Mouse (Mus musculus) heart, postnatal 0 days (tissue): Measurements from ENCODE around the gene Eif4g3. TPM values are rescaled to one million over a fixed set of nuclear protein-coding genes. Genes with fewer than 3 reads are reported as not detected.

Source experiments
- ATAC-seq: fragments of 200-750 bp; cut with Nextera tagmentation; 2 replicates; pipeline ENCODE4 v1.8.0; 2017; ENCODE audit warnings: low read depth, moderate number of reproducible peaks, moderate library complexity; ENCODE audit not compliant: insufficient read depth
- DNase-seq: peaks from one replicate; pipeline ENCODE4 v3.0.0-alpha.2; 2016; ENCODE audit warnings: low spot score
- H3K27ac ChIP-seq: fragments of 300-500 bp; sonication (generic); 2 replicates; pipeline ENCODE4 v1.5.1; 2014; ENCODE audit warnings: low read depth, mild to moderate bottlenecking
- H3K27me3 ChIP-seq: fragments of 300-500 bp; sonication (generic); 2 replicates; pipeline ENCODE4 v1.6.1; 2014; ENCODE audit warnings: low read length, mixed read lengths; ENCODE audit not compliant: control insufficient read depth, insufficient read depth
- H3K36me3 ChIP-seq: fragments of 300-500 bp; sonication (generic); replicated peaks from 2 replicates; pipeline ENCODE4 v1.6.1; 2014; ENCODE audit warnings: low read length, mixed read lengths; ENCODE audit not compliant: control insufficient read depth, insufficient read depth
- H3K4me1 ChIP-seq: fragments of 300-500 bp; sonication (generic); 2 replicates; pipeline ENCODE4 v1.6.1; 2014; ENCODE audit warnings: antibody characterized with exemption; ENCODE audit not compliant: control insufficient read depth, insufficient read depth
- H3K4me2 ChIP-seq: fragments of 300-500 bp; sonication (generic); 2 replicates; pipeline ENCODE4 v1.6.1; 2014; ENCODE audit warnings: low read depth, mild to moderate bottlenecking, low read length, moderate library complexity
- H3K4me3 ChIP-seq: fragments of 300-500 bp; sonication (generic); 2 replicates; pipeline ENCODE4 v1.5.1; 2014; ENCODE audit warnings: low read depth, low read length
- H3K9ac ChIP-seq: fragments of 300-500 bp; sonication (generic); replicated peaks from 2 replicates; pipeline ENCODE4 v1.6.1; 2014; ENCODE audit warnings: low read depth, low read length, mixed read lengths
- H3K9me3 ChIP-seq: fragments of 300-500 bp; sonication (generic); replicated peaks from 2 replicates; pipeline ENCODE4 v1.6.1; 2016; ENCODE audit warnings: low read length; ENCODE audit not compliant: control insufficient read depth
- CTCF ChIP-seq: IDR thresholded peaks from 2 replicates; pipeline ENCODE4 v1.5.1; 2016; ENCODE audit warnings: antibody characterized with exemption, control low read depth, low read depth
- EP300 ChIP-seq: IDR thresholded peaks from 2 replicates; pipeline ENCODE4 v1.6.1; 2016; ENCODE audit warnings: antibody characterized with exemption, low read depth
- WGBS: fragments of 180-500 bp; shearing (Covaris S2); extraction: QIAGEN DNeasy Blood & Tissue Kit; methylation state at CpG from one replicate; pipeline ENCODE4 v1.1.7; 2014; 5-methylcytosine and 5-hydroxymethylcytosine counted together
- polyA plus RNA-seq: library from polyadenylated mRNA; unstranded; fragments of >200 nt; fragmentation: Nextera tagmentation; extraction: Ambion mirVana; gene quantifications from 2 replicates; pipeline ENCODE4 v1.2.1, GENCODE M21; 2015
- total RNA-seq: library from RNA; depleted of rRNA; stranded (reverse); fragments of >200 nt; gene quantifications from 2 replicates; pipeline ENCODE4 v1.2.3, GENCODE M21; 2014; ENCODE audit warnings: low replicate concordance

The Eif4g3 gene
- total and polyA plus RNA-seq, 2 experiments from 2014 or later: 10.7 to 11.1 TPM

DNA sequence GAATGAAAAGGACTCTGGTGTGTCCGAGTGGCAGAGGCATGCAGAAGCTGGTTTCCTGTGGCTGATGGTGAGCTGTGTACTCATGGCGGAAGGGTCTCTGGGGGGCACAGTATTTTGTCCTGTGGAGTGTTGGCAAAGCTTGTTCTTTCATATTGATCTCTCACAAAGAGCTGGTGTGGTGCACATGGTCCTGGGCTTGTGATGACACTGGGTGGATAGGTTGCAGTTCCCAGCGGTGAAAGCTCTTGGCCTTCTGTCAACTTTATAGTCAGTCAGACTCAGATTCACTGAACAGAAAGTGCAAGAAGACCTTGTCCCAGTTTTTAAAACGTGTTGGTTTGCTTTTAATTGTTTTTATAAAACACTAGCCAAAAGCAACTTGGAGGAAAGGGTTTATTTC is 68.3 kb downstream of the Eif4g3 start:
- Histone ChIP-seq H3K4me3 (no peak overlapping the region), H3K27me3 (no peaks in the 10 kb centered on the region), H3K36me3 (peaks cover 23% of the 10 kb centered on the region), H3K9me3 (no peaks in the 10 kb centered on the region), H3K9ac (no peak overlapping the region), H3K27ac (no peak overlapping the region), H3K4me2 (no peak overlapping the region), H3K4me1 (peaks cover 8% of the 10 kb centered on the region)
- TF ChIP-seq CTCF (no peak), EP300 (no peak)
- ATAC-seq: no peak
- no peak for DNase-seq
- WGBS: 72% methylated on average over 4 of the region's 4 CpGs

DNA sequence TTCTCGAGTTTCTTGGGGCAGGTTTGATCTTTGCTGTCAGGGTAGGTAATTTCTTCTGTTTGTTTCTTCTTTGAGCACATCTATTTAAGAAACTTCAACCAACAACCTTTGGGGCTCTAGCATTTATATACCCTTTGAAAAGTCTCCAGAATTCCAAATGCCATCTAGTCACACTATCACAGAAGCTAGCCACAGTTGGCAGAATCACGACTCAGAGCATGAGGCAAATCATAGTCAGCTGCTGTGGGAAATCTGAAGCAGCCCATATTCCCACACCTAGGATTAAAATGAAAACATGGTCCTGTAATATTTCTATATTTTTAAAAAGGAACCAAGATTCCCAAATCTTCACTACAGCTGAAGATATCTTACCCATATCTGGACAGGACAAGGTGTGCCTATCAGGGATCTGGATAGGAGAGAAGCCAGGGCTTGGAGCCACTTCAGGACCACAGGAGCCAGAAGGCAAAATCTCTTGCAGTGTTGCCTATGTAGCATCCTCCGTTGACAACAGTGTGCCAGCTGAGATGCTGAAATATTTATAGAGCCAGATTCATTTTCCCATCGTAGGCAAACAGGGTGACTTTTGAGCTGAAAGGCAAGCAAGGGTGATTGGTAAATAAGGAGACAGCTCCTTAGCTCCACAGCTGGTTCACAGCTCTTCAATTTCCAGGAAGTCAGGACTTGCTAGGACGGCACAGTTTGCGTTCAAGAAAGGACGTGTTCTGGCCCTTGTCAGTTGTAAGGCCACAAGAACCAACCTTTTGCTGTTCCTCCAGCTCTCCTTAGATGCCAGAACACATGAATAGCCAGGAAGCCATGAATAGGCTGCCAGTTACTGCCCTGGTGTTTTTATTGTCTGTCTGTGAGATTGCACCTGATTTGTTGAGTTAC is 70.8 kb downstream of the Eif4g3 start:
- Histone ChIP-seq H3K9me3 (no peaks in the 10 kb centered on the region), H3K4me3 (no peak overlapping the region), H3K4me1 (peaks cover 8% of the 10 kb centered on the region), H3K27me3 (no peaks in the 10 kb centered on the region), H3K9ac (no peak overlapping the region), H3K27ac (no peak overlapping the region), H3K4me2 (no peak overlapping the region), H3K36me3 (peaks cover 11% of the 10 kb centered on the region)
- DNase-seq (no peak), ATAC-seq (no peak)
- 63% methylated on average over 7 of the region's 7 CpGs for WGBS
- TF ChIP-seq CTCF: no peak
- no peak for TF ChIP-seq EP300

DNA sequence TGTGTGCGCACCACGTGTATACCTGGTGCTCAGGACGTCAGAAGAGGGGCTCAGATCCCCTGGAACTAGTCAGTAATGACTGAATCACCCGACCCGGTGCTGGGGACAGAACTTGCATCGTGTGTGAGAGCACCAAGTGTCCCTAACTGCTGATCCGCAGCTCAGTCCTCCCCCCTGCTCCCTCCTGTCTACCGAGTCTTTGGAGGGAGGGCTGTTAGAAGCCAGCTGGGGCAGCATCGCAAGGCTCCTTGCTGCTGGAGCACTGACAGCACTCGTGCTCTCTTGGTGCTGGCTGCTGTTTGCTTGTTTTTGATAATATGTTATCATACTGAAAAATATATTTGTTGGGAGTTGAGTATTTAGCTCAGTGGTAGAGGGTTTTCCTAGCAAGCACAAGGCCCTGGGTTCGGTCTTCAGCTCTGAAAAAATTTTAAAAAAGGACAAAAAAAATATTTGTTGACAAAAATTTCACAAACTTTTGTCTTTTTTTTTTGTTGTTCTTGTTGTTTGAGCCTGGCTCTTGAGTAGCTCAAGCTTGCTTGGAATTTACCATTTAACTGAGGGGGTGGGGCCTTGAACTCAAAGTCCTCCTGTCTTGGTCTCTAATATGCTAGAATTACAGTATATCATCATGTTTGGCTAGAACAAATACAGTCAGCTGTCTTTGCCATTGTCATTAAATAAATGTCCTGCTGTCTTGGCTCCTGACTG is 72.2 kb downstream of the Eif4g3 start:
- Histone ChIP-seq H3K27me3 (no peaks in the 10 kb centered on the region), H3K36me3 (peaks cover 11% of the 10 kb centered on the region), H3K4me3 (no peak overlapping the region), H3K9me3 (no peaks in the 10 kb centered on the region), H3K27ac (no peak overlapping the region), H3K9ac (no peak overlapping the region), H3K4me1 (peaks cover 8% of the 10 kb centered on the region), H3K4me2 (no peak overlapping the region)
- DNase-seq (no peak), ATAC-seq (no peak)
- 66% methylated on average over 11 of the region's 11 CpGs for WGBS
- TF ChIP-seq EP300 (no peak), CTCF (no peak)

DNA sequence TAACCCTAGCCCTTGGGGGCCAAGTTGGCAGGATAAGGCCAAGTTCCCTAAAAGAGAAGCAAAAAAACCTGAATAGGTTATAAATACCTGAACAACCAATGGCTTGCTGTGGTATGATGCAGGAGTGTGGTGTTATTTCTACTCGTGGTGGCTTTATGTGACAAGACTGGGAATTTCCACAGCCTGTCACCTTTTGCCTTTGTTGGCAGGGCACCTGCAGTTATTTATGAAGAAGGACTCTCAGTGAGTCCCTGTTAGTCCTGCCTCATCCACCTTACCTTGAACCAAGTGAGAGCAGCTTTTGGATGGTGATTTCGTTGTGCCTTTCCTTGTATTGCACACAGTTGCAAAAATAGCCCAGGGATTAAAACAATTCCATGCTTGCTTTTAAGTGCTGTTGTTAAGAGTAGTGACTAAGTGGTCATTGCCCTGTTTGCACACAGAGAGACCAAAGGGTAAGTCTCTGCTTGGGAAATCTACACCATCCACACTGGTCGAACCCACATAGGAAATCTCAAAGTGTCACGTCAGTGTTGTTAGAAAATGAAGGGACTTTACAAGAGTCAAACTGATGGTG is 72.9 kb downstream of the Eif4g3 start:
- Histone ChIP-seq H3K4me1 (peaks cover 8% of the 10 kb centered on the region), H3K4me2 (no peak overlapping the region), H3K36me3 (peaks cover 11% of the 10 kb centered on the region), H3K27me3 (no peaks in the 10 kb centered on the region), H3K27ac (no peak overlapping the region), H3K9ac (no peak overlapping the region), H3K4me3 (no peak overlapping the region), H3K9me3 (no peaks in the 10 kb centered on the region)
- TF ChIP-seq EP300: no peak
- TF ChIP-seq CTCF: no peak
- DNase-seq (no peak), ATAC-seq (no peak)
- WGBS: 48% methylated on average over 4 of the region's 4 CpGs

DNA sequence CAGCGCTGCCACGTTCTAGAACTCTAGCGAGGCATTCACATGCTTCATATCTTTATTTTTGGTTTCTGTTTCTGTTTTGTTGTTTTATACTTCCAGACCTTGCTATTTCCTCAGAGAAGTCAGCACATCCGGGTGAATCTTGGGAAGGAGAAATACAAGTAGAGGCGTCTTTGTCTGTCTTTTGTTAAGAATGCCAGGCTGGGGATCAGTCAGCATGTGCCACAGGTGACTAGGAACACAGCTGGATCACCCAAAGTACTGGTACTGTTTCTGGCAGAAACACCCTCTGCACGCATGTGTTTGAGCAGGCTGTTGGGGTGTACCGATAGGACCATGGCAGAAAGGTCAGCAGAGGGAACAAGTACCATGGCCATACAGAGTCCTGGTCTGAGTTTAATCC is 73.6 kb downstream of the Eif4g3 start:
- Histone ChIP-seq H3K27ac (no peak overlapping the region), H3K36me3 (peaks cover 11% of the 10 kb centered on the region), H3K9ac (no peak overlapping the region), H3K4me2 (no peak overlapping the region), H3K4me1 (peaks cover 8% of the 10 kb centered on the region), H3K9me3 (no peaks in the 10 kb centered on the region), H3K27me3 (no peaks in the 10 kb centered on the region), H3K4me3 (no peak overlapping the region)
- 77% methylated on average over 7 of the region's 7 CpGs for WGBS
- DNase-seq: no peak
- no peak for TF ChIP-seq CTCF
- TF ChIP-seq EP300: no peak
- ATAC-seq: no peak
